Mouse (Mus musculus) CH12.LX (cell line): Measurements from ENCODE around the gene Arih2. TPM values are rescaled to one million over a fixed set of nuclear protein-coding genes. Genes with fewer than 3 reads are reported as not detected.

Experiments
- DNase-seq: peaks from one replicate; pipeline ENCODE4 v3.0.0-alpha.2; 2013; ENCODE audit errors: extremely low read depth
- H3K27ac ChIP-seq: 2 replicates; pipeline ENCODE4 v1.5.1; 2012; ENCODE audit warnings: low read depth, mild to moderate bottlenecking, control low read depth, moderate library complexity; ENCODE audit not compliant: insufficient read depth
- H3K27me3 ChIP-seq: replicated peaks from 2 replicates; pipeline ENCODE3; 2012; ENCODE audit warnings: inconsistent platforms
- H3K36me3 ChIP-seq, 2 experiments: replicated peaks in 1 of 2; 2 replicates each; pipeline versions ENCODE3 to v1.6.1; 2012; ENCODE audit warnings: inconsistent platforms in 1 of 2, low read length in 1 of 2, mild to moderate bottlenecking in 1 of 2, mixed read lengths in 1 of 2, moderate library complexity in 1 of 2; ENCODE audit not compliant: control insufficient read depth in 1 of 2, insufficient read depth in 1 of 2
- H3K4me1 ChIP-seq, 2 experiments: 2 replicates each; pipeline ENCODE4 v1.6.1; 2012; ENCODE audit warnings: inconsistent platforms in 1 of 2, moderate library complexity in 1 of 2; ENCODE audit not compliant: insufficient read depth in 2 of 2, control insufficient read depth in 1 of 2
- H3K4me2 ChIP-seq: 2 replicates; pipeline ENCODE4 v1.6.1; 2012; ENCODE audit warnings: low read depth, mild to moderate bottlenecking, control low read depth; ENCODE audit not compliant: poor library complexity, insufficient read depth, severe bottlenecking
- H3K4me3 ChIP-seq, 3 experiments: fragments of 150-350 bp in 1 of 3; sonication (generic) in 1 of 3; replicated peaks in 1 of 3; 2 replicates each; pipeline versions ENCODE3 to v1.5.1; 2011 to 2012; ENCODE audit warnings: low read depth in 2 of 3, low read length in 2 of 3, mild to moderate bottlenecking in 2 of 3, moderate library complexity in 2 of 3, control low read depth in 1 of 3, improper control_type of control experiment in 1 of 3, inconsistent platforms in 1 of 3, mixed read lengths in 1 of 3; ENCODE audit not compliant: poor library complexity in 1 of 3
- H3K79me2 ChIP-seq: replicated peaks from 2 replicates; pipeline ENCODE4 v1.6.1; 2012; ENCODE audit warnings: mild to moderate bottlenecking, moderate library complexity; ENCODE audit not compliant: control insufficient read depth, poor library complexity, insufficient read depth, severe bottlenecking; ENCODE audit errors: extremely low read depth
- H3K9ac ChIP-seq: 2 replicates; pipeline ENCODE4 v1.6.1; 2012; ENCODE audit warnings: low read depth, mild to moderate bottlenecking, control low read depth, moderate library complexity; ENCODE audit not compliant: insufficient read depth
- H3K9me3 ChIP-seq: replicated peaks from 2 replicates; pipeline ENCODE3; 2012; ENCODE audit warnings: low read length, inconsistent platforms, mixed read lengths
- BHLHE40 ChIP-seq: IDR thresholded peaks from 2 replicates; pipeline ENCODE4 v1.6.1; 2011; ENCODE audit warnings: mild to moderate bottlenecking, low read depth, low read length, improper control_type of control experiment
- CHD1 ChIP-seq: IDR thresholded peaks from 2 replicates; pipeline ENCODE4 v1.6.1; 2012; ENCODE audit warnings: low read depth, low read length, improper control_type of control experiment, inconsistent platforms
- IRF4 ChIP-seq: IDR thresholded peaks from 2 replicates; pipeline ENCODE4 v1.6.1; 2014; ENCODE audit warnings: low read depth, mild to moderate bottlenecking, inconsistent platforms, low read length, improper control_type of control experiment
- JUN ChIP-seq: IDR thresholded peaks from 2 replicates; pipeline ENCODE4 v1.6.1; 2011; ENCODE audit warnings: low read depth, mild to moderate bottlenecking, low read length, improper control_type of control experiment, moderate library complexity; ENCODE audit not compliant: insufficient read depth
- JUND ChIP-seq: conservative IDR thresholded peaks from 2 replicates; pipeline ENCODE4 v1.6.1; 2011; ENCODE audit warnings: low read depth, low read length, improper control_type of control experiment
- KAT2A ChIP-seq: IDR thresholded peaks from 2 replicates; pipeline ENCODE4 v1.6.1; 2012; ENCODE audit warnings: low read length, improper control_type of control experiment, inconsistent platforms; ENCODE audit not compliant: insufficient replicate concordance
- MAFK ChIP-seq: IDR thresholded peaks from 2 replicates; pipeline ENCODE4 v1.6.1; 2011; ENCODE audit warnings: low read length, improper control_type of control experiment; ENCODE audit not compliant: insufficient replicate concordance
- MAX ChIP-seq: IDR thresholded peaks from 2 replicates; pipeline ENCODE4 v1.6.1; 2011; ENCODE audit warnings: low read length, improper control_type of control experiment
- MAZ ChIP-seq: IDR thresholded peaks from 2 replicates; pipeline ENCODE4 v1.6.1; 2012; ENCODE audit warnings: low read depth, mild to moderate bottlenecking, inconsistent platforms, low read length, improper control_type of control experiment, moderate library complexity
- MYC ChIP-seq: IDR thresholded peaks from 2 replicates; pipeline ENCODE4 v1.6.1; 2011; ENCODE audit warnings: low read depth, mild to moderate bottlenecking, improper control_type of control experiment, low read length
- RAD21 ChIP-seq: IDR thresholded peaks from 2 replicates; pipeline ENCODE4 v1.6.1; 2011; ENCODE audit warnings: low read depth, mild to moderate bottlenecking, low read length, improper control_type of control experiment, moderate library complexity
- RCOR1 ChIP-seq: conservative IDR thresholded peaks from 2 replicates; pipeline ENCODE4 v1.6.1; 2012; ENCODE audit warnings: low read depth, mild to moderate bottlenecking, inconsistent platforms, low read length, improper control_type of control experiment
- SMC3 ChIP-seq: IDR thresholded peaks from 2 replicates; pipeline ENCODE4 v1.6.1; 2011; ENCODE audit warnings: low read depth, low read length, improper control_type of control experiment
- TCF12 ChIP-seq: IDR thresholded peaks from 2 replicates; pipeline ENCODE4 v1.6.1; 2014; ENCODE audit warnings: low read depth, mild to moderate bottlenecking, inconsistent platforms, low read length, improper control_type of control experiment
- UBTF ChIP-seq: IDR thresholded peaks from 2 replicates; pipeline ENCODE4 v1.6.1; 2012; ENCODE audit warnings: low read depth, mild to moderate bottlenecking, inconsistent platforms, low read length, improper control_type of control experiment, moderate library complexity
- USF1 ChIP-seq: IDR thresholded peaks from 2 replicates; pipeline ENCODE4 v1.6.1; 2014; ENCODE audit warnings: low read depth, mild to moderate bottlenecking, inconsistent platforms, low read length, improper control_type of control experiment
- ZC3H11A ChIP-seq: IDR thresholded peaks from 2 replicates; pipeline ENCODE4 v1.6.1; 2012; ENCODE audit warnings: low read depth, mild to moderate bottlenecking, inconsistent platforms, low read length, improper control_type of control experiment
- ZKSCAN1 ChIP-seq: IDR thresholded peaks from 2 replicates; pipeline ENCODE4 v1.6.1; 2012; ENCODE audit warnings: low read depth, inconsistent platforms, low read length, improper control_type of control experiment, borderline replicate concordance
- ZNF384 ChIP-seq: IDR thresholded peaks from 2 replicates; pipeline ENCODE4 v1.6.1; 2012; ENCODE audit warnings: low read depth, low read length, improper control_type of control experiment, inconsistent platforms
- dilution Hi-C: fragments of 300-500 bp; cut with MboI; formaldehyde crosslinking; loops from 2 replicates; pipeline ENCODE4 v1.14.3; 2020; ENCODE audit warnings: low sequenced_read_pairs; ENCODE audit not compliant: extremely low pct_unique_long_range_greater_than_20kb, extremely low pct_ligation_motif_present
- in situ Hi-C: fragments of 300-500 bp; cut with MboI; formaldehyde crosslinking; loops from 3 replicates; pipeline ENCODE4 v1.14.3; 2019; ENCODE audit warnings: low sequenced_read_pairs, low pct_ligation_motif_present, low pct_unique_long_range_greater_than_20kb, mixed read lengths
- polyA plus RNA-seq: library from polyadenylated mRNA; unstranded; fragments of >175 nt; gene quantifications from 2 replicates; pipeline ENCODE4 v1.2.1, GENCODE M21; 2012; ENCODE audit warnings: low read depth; ENCODE audit not compliant: insufficient read length
- total RNA-seq, 2 experiments: library from RNA; depleted of rRNA; stranded (reverse); fragments of 300-350 nt in 1 of 2; fragments of >200 nt in 1 of 2; gene quantifications; 2 replicates each; pipeline ENCODE4 v1.2.3; 2012 to 2014

The Arih2 gene
- total and polyA plus RNA-seq, 3 experiments = 29.0 to 35.3 (median 33.5) TPM

DNA sequence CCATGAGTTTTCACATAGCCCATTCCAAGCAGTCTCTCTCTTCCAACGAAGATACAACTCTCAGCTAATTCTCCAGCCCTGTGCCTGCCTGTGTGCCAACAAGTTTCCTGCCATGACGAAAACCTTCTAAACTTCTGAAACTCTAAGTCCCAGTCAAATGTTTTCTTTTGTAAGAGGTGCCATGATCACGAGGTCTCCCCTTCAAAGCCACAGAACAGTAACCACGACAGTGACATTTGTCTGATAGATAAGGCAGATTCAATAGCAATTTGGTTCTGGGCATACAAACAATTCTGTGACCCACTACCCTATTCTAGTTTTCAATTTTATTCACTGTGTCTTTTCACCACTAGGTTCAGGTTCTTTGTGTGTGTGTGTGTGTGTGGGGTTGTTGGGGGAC lies 21.0 kb downstream of the Arih2 start:
- Histone ChIP-seq H3K27ac (no peak overlapping the region), H3K27me3 (no peaks in the 10 kb centered on the region), H3K36me3 (peaks cover 17 to 52% of the 10 kb centered on the region in 2 experiments), H3K9me3 (no peaks in the 10 kb centered on the region), H3K4me3 (no peak overlapping the region), H3K9ac (no peak overlapping the region), H3K4me2 (no peak overlapping the region), H3K4me1 (peaks cover 2 to 19% of the 10 kb centered on the region in 2 experiments; a peak in 2 of 4 replicates), H3K79me2 (peaks cover 4% of the 10 kb centered on the region; the same call in 1 of the 2 replicates)
- dilution Hi-C loops = no loop called here
- no peak for TF ChIP-seq ZC3H11A
- no peak for TF ChIP-seq IRF4
- no peak for TF ChIP-seq TCF12
- no peak for TF ChIP-seq ZNF384
- TF ChIP-seq KAT2A = no peak
- DNase-seq = no peak
- in situ Hi-C loops = no loop called here

DNA sequence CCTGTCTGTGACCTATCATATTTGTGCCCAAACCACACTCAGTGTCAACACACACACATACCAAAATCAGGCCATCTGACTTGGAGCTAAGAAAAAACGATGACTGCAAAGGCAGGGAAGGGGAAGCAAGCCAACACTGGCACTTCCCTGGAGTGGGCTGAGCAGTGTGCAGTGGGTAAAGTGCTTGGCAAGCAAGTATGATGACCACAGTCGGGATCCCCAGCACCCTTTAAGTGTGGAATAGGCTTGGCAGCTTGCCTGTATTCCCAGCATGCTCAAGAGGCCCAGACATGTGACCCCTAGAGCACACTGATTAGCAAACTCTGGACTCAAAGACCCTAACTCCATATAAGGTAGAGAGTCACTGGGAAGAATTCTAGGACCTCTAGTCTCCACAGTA lies 22.7 kb downstream of the Arih2 start:
- Histone ChIP-seq H3K4me1 (peaks cover 2 to 7% of the 10 kb centered on the region in 2 experiments; a peak in 1 of 4 replicates), H3K9me3 (no peaks in the 10 kb centered on the region), H3K27ac (no peak overlapping the region), H3K9ac (no peak overlapping the region), H3K4me2 (no peak overlapping the region), H3K27me3 (no peaks in the 10 kb centered on the region), H3K36me3 (peaks cover 17 to 47% of the 10 kb centered on the region in 2 experiments), H3K4me3 (no peak overlapping the region), H3K79me2 (peaks cover 3% of the 10 kb centered on the region; the same call in 1 of the 2 replicates)
- in situ Hi-C loops = no loop called here
- TF ChIP-seq UBTF = no peak
- TF ChIP-seq RAD21 = no peak
- TF ChIP-seq USF1 = no peak
- TF ChIP-seq JUN = no peak
- TF ChIP-seq MAFK = no peak
- no peak for TF ChIP-seq ZKSCAN1
- TF ChIP-seq RCOR1 = no peak
- TF ChIP-seq JUND = no peak
- TF ChIP-seq IRF4 = no peak
- TF ChIP-seq BHLHE40 = no peak
- TF ChIP-seq ZNF384 = no peak
- TF ChIP-seq MYC = no peak
- TF ChIP-seq CHD1 = no peak
- TF ChIP-seq MAZ = no peak
- no peak for TF ChIP-seq SMC3
- TF ChIP-seq MAX = no peak
- dilution Hi-C loops = no loop called here
- no peak for DNase-seq
